Mouse (Mus musculus) right cerebral cortex, postnatal 36 days (tissue): Measurements from ENCODE around the gene Tfb1m.
A peak's percentile ranks its signal among the peaks of the same experiment; 100 is the strongest.

Experiments
- DNase-seq, 2 experiments: peaks; one replicate each; pipeline ENCODE4 v3.0.0; 2022; ENCODE audit warnings: low spot score in 2 of 2, mixed read lengths in 1 of 2

The Tfb1m gene

GRCm38 (mm10) chr17:3557331-3558311 is at the start of gene Tfb1m:
Tfb1m (minus strand) TSS chr17:3557781.
- DNase-seq: peak; percentile 98 to 99

- peak in 1 of 2 experiments; percentile 31 for DNase-seq
These were observed 45.5 kb upstream of the Tfb1m start for GRCm38 (mm10) chr17:3602954-3603672.

GRCm38 (mm10) chr17:3598393-3598792 is 40.8 kb upstream of the Tfb1m start:
- DNase-seq: no peak

GRCm38 (mm10) chr17:3597866-3598265 is 40.3 kb upstream of the Tfb1m start:
- DNase-seq: no peak

GRCm38 (mm10) chr17:3597130-3597529 is 39.5 kb upstream of the Tfb1m start:
- DNase-seq: no peak

- DNase-seq: peak; percentile 39 to 50
These were observed 13.3 kb upstream of the Tfb1m start for GRCm38 (mm10) chr17:3570876-3571275.

- no peak for DNase-seq
These were observed 4.8 kb upstream of the Tfb1m start for GRCm38 (mm10) chr17:3562405-3562804.

- DNase-seq: no peak
These were observed 3.0 kb upstream of the Tfb1m start for GRCm38 (mm10) chr17:3560534-3560933.

GRCm38 (mm10) chr17:3558356-3558870 is 832 bp upstream of the Tfb1m start:
- DNase-seq: no peak

GRCm38 (mm10) chr17:3556251-3556650 is 1.3 kb downstream of the Tfb1m start:
- DNase-seq: no peak

- DNase-seq: no peak
These were observed 9.9 kb downstream of the Tfb1m start for GRCm38 (mm10) chr17:3547725-3548124.

- DNase-seq: no peak
These were observed 16.5 kb downstream of the Tfb1m start for GRCm38 (mm10) chr17:3541033-3541432.

- no peak for DNase-seq
These were observed 17.3 kb downstream of the Tfb1m start for GRCm38 (mm10) chr17:3540304-3540703.

GRCm38 (mm10) chr17:3533425-3533824 is 24.2 kb downstream of the Tfb1m start:
- DNase-seq: no peak

- DNase-seq: no peak
These were observed 25.3 kb downstream of the Tfb1m start, which contains the start of gene Cldn20 for GRCm38 (mm10) chr17:3532254-3532653. Cldn20 (plus strand) TSS chr17:3532554.

GRCm38 (mm10) chr17:3531641-3532040 is 25.9 kb downstream of the Tfb1m start:
- no peak for DNase-seq

GRCm38 (mm10) chr17:3530549-3530948 is 27.0 kb downstream of the Tfb1m start:
- DNase-seq: no peak

- no peak for DNase-seq
These were observed 28.1 kb downstream of the Tfb1m start for GRCm38 (mm10) chr17:3529523-3529922.

GRCm38 (mm10) chr17:3527841-3528471 is 29.6 kb downstream of the Tfb1m start:
- DNase-seq: no peak

- DNase-seq: no peak
These were observed 37.2 kb downstream of the Tfb1m start for GRCm38 (mm10) chr17:3520344-3520743.

GRCm38 (mm10) chr17:3516406-3516805 is 41.2 kb downstream of the Tfb1m start:
- no peak for DNase-seq

- no peak for DNase-seq
These were observed 41.7 kb downstream of the Tfb1m start for GRCm38 (mm10) chr17:3515851-3516250.
